Mouse (Mus musculus) neural tube, embryonic 12.5 days (tissue): ENCODE results near the gene Zfp334. TPM values are rescaled to one million over a fixed set of nuclear protein-coding genes. Genes with fewer than 3 reads are reported as not detected.

ENCODE experiments used
- ATAC-seq: fragments of 200-750 bp; cut with Nextera tagmentation; 2 replicates; pipeline ENCODE4 v1.8.0; 2017; ENCODE audit warnings: low read depth, mild to moderate bottlenecking, moderate TSS enrichment, moderate library complexity; ENCODE audit not compliant: low FRiP score
- H3K27ac ChIP-seq: fragments of 300-500 bp; sonication (generic); 2 replicates; pipeline ENCODE4 v1.5.1; 2016
- H3K27me3 ChIP-seq: fragments of 300-500 bp; sonication (generic); replicated peaks from 2 replicates; pipeline ENCODE4 v1.6.1; 2016; ENCODE audit warnings: mild to moderate bottlenecking
- H3K36me3 ChIP-seq: fragments of 300-500 bp; sonication (generic); 2 replicates; pipeline ENCODE4 v1.6.1; 2016; ENCODE audit warnings: mild to moderate bottlenecking
- H3K4me1 ChIP-seq: fragments of 300-500 bp; sonication (generic); 2 replicates; pipeline ENCODE4 v1.6.1; 2016
- H3K4me2 ChIP-seq: fragments of 300-500 bp; sonication (generic); replicated peaks from 2 replicates; pipeline ENCODE4 v1.6.1; 2016; ENCODE audit warnings: mild to moderate bottlenecking
- H3K4me3 ChIP-seq: fragments of 300-500 bp; sonication (generic); 2 replicates; pipeline ENCODE4 v1.5.1; 2016
- H3K9ac ChIP-seq: fragments of 300-500 bp; sonication (generic); 2 replicates; pipeline ENCODE4 v1.6.1; 2016; ENCODE audit warnings: mild to moderate bottlenecking
- H3K9me3 ChIP-seq: fragments of 300-500 bp; sonication (generic); 2 replicates; pipeline ENCODE4 v1.6.1; 2016; ENCODE audit warnings: mild to moderate bottlenecking
- WGBS: fragments of 180-500 bp; shearing (Covaris S2); methylation state at CpG from one replicate; pipeline ENCODE4 v1.1.7; 2016; 5-methylcytosine and 5-hydroxymethylcytosine counted together
- polyA plus RNA-seq: library from polyadenylated mRNA; unstranded; fragments of >200 nt; fragmentation: Nextera tagmentation; extraction: Ambion mirVana; gene quantifications from 2 replicates; pipeline ENCODE4 v1.2.1, GENCODE M21; 2016

Zfp334 gene
- polyA plus RNA-seq, 1 experiment from 2014 or later: 18.8 TPM

- no peaks in the 10 kb centered on the region for H3K4me1 ChIP-seq
- H3K27me3 ChIP-seq: no peaks in the 10 kb centered on the region; the same call in 1 of the 2 replicates
- no peak overlapping the region for H3K9ac ChIP-seq
- ATAC-seq: no peak
- H3K36me3 ChIP-seq: no peaks in the 10 kb centered on the region
- no peak overlapping the region for H3K4me2 ChIP-seq
- H3K4me3 ChIP-seq: no peak overlapping the region
- 76% methylated on average over 9 of the region's 9 CpGs for WGBS
- H3K27ac ChIP-seq: no peak overlapping the region
- H3K9me3 ChIP-seq: no peaks in the 10 kb centered on the region
Observed at GRCm38 (mm10) chr2:165404951-165405350, 16.9 kb upstream of the Zfp334 start.

- Histone ChIP-seq H3K9me3 (no peaks in the 10 kb centered on the region), H3K4me1 (peaks cover 18% of the 10 kb centered on the region), H3K4me3 (no peak overlapping the region), H3K27me3 (no peaks in the 10 kb centered on the region), H3K27ac (no peak overlapping the region), H3K36me3 (no peaks in the 10 kb centered on the region), H3K4me2 (0 out of 2 replicates have a peak overlapping the region, but pooled peaks have one; percentile 20), H3K9ac (no peak overlapping the region)
- 63% methylated on average over 14 of the region's 15 CpGs for WGBS
- ATAC-seq: no peak
Observed at GRCm38 (mm10) chr2:165398164-165398785, 10.2 kb upstream of the Zfp334 start.

GRCm38 (mm10) chr2:165397502-165398163 is 9.6 kb upstream of the Zfp334 start:
- WGBS: 75% methylated on average over 23 of the region's 23 CpGs
- H3K4me2 ChIP-seq: peak overlapping the region; percentile 20; the same call in 1 of the 2 replicates
- H3K27me3 ChIP-seq: no peaks in the 10 kb centered on the region
- no peak overlapping the region for H3K27ac ChIP-seq
- H3K4me1 ChIP-seq: peaks cover 18% of the 10 kb centered on the region
- no peak overlapping the region for H3K4me3 ChIP-seq
- ATAC-seq: no peak
- no peak overlapping the region for H3K9ac ChIP-seq
- H3K36me3 ChIP-seq: no peaks in the 10 kb centered on the region
- H3K9me3 ChIP-seq: no peaks in the 10 kb centered on the region

- Histone ChIP-seq H3K4me2 (no peak overlapping the region; the same call in 1 of the 2 replicates), H3K9me3 (no peaks in the 10 kb centered on the region), H3K9ac (no peak overlapping the region), H3K4me3 (no peak overlapping the region), H3K4me1 (peaks cover 18% of the 10 kb centered on the region), H3K27me3 (no peaks in the 10 kb centered on the region), H3K27ac (no peak overlapping the region), H3K36me3 (no peaks in the 10 kb centered on the region)
- 39% methylated on average over 20 of the region's 20 CpGs for WGBS
- ATAC-seq: peak; percentile 51; the same call in 1 of the 2 replicates
Observed at GRCm38 (mm10) chr2:165396831-165397501, 8.9 kb upstream of the Zfp334 start.

- Histone ChIP-seq H3K4me1 (peaks cover 8% of the 10 kb centered on the region), H3K9ac (no peak overlapping the region), H3K27ac (no peak overlapping the region), H3K9me3 (no peaks in the 10 kb centered on the region), H3K36me3 (no peaks in the 10 kb centered on the region), H3K4me2 (no peak overlapping the region), H3K4me3 (no peak overlapping the region), H3K27me3 (no peaks in the 10 kb centered on the region)
- 81% methylated on average over 4 of the region's 4 CpGs for WGBS
- no peak for ATAC-seq
Observed at GRCm38 (mm10) chr2:165392156-165392555, 4.1 kb upstream of the Zfp334 start.

GRCm38 (mm10) chr2:165391561-165391960 is 3.5 kb upstream of the Zfp334 start:
- Histone ChIP-seq H3K4me3 (no peak overlapping the region), H3K4me1 (peaks cover 7% of the 10 kb centered on the region), H3K9ac (no peak overlapping the region), H3K4me2 (no peak overlapping the region), H3K27ac (no peak overlapping the region), H3K27me3 (no peaks in the 10 kb centered on the region), H3K36me3 (no peaks in the 10 kb centered on the region), H3K9me3 (no peaks in the 10 kb centered on the region)
- no peak for ATAC-seq
- 17% methylated on average over 8 of the region's 8 CpGs for WGBS

- 83% methylated on average over 6 of the region's 6 CpGs for WGBS
- Histone ChIP-seq H3K9ac (no peak overlapping the region), H3K36me3 (peaks cover 18% of the 10 kb centered on the region), H3K27ac (no peak overlapping the region), H3K9me3 (no peaks in the 10 kb centered on the region), H3K4me3 (no peak overlapping the region), H3K27me3 (no peaks in the 10 kb centered on the region), H3K4me2 (no peak overlapping the region), H3K4me1 (peaks cover 11% of the 10 kb centered on the region)
- ATAC-seq: no peak
Observed at GRCm38 (mm10) chr2:165389299-165389952, 1.4 kb upstream of the Zfp334 start.

- peak overlapping the region; percentile 68 for H3K4me2 ChIP-seq
- no peaks in the 10 kb centered on the region for H3K27me3 ChIP-seq
- peak overlapping the region; percentile 89; the same call in 1 of the 2 replicates for H3K27ac ChIP-seq
- H3K4me1 ChIP-seq: peaks cover 11% of the 10 kb centered on the region
- H3K36me3 ChIP-seq: peaks cover 39% of the 10 kb centered on the region
- ATAC-seq: 0 out of 2 replicates have a peak, but pooled peaks have one; percentile 54
- peak overlapping the region; percentile 89 for H3K9ac ChIP-seq
- WGBS: 4% methylated on average over 4 of the region's 4 CpGs
- H3K9me3 ChIP-seq: no peaks in the 10 kb centered on the region
- H3K4me3 ChIP-seq: peak overlapping the region; percentile 88
Observed at GRCm38 (mm10) chr2:165387370-165387769, 689 bp downstream of the Zfp334 start.

- Histone ChIP-seq H3K9ac (no peak overlapping the region), H3K9me3 (peaks cover 14% of the 10 kb centered on the region), H3K4me1 (peaks cover 7% of the 10 kb centered on the region; the same call in 1 of the 2 replicates), H3K4me2 (no peak overlapping the region), H3K27me3 (no peaks in the 10 kb centered on the region), H3K27ac (no peak overlapping the region), H3K36me3 (peaks cover 89% of the 10 kb centered on the region), H3K4me3 (no peak overlapping the region)
- no peak for ATAC-seq
- WGBS: 95% methylated on average over 25 of the region's 25 CpGs
Observed at GRCm38 (mm10) chr2:165380050-165380449, 8.0 kb downstream of the Zfp334 start.

GRCm38 (mm10) chr2:165376001-165376400 is 12.1 kb downstream of the Zfp334 start:
- peaks cover 9% of the 10 kb centered on the region for H3K9me3 ChIP-seq
- H3K36me3 ChIP-seq: peaks cover 58% of the 10 kb centered on the region
- no peak overlapping the region for H3K4me3 ChIP-seq
- no peak for ATAC-seq
- peaks cover 7% of the 10 kb centered on the region; the same call in 1 of the 2 replicates for H3K4me1 ChIP-seq
- no peak overlapping the region for H3K27ac ChIP-seq
- H3K9ac ChIP-seq: no peak overlapping the region
- H3K27me3 ChIP-seq: no peaks in the 10 kb centered on the region
- 77% methylated on average over 4 of the region's 4 CpGs for WGBS
- H3K4me2 ChIP-seq: no peak overlapping the region

GRCm38 (mm10) chr2:165375478-165375877 is 12.6 kb downstream of the Zfp334 start:
- Histone ChIP-seq H3K9ac (no peak overlapping the region), H3K4me3 (no peak overlapping the region), H3K4me1 (peaks cover 7% of the 10 kb centered on the region; the same call in 1 of the 2 replicates), H3K4me2 (no peak overlapping the region), H3K27me3 (no peaks in the 10 kb centered on the region), H3K27ac (no peak overlapping the region), H3K9me3 (peaks cover 3% of the 10 kb centered on the region; the same call in 1 of the 2 replicates), H3K36me3 (peaks cover 52% of the 10 kb centered on the region)
- ATAC-seq: no peak
- 88% methylated on average over 5 of the region's 5 CpGs for WGBS

GRCm38 (mm10) chr2:165371066-165371465 is 17.0 kb downstream of the Zfp334 start:
- H3K27ac ChIP-seq: no peak overlapping the region

More at GRCm38 (mm10) chr2:165371066-165371465, 17.0 kb downstream of the Zfp334 start:
- no peak overlapping the region for H3K9ac ChIP-seq
- no peaks in the 10 kb centered on the region for H3K27me3 ChIP-seq
- H3K4me3 ChIP-seq: no peak overlapping the region
- H3K36me3 ChIP-seq: peaks cover 15% of the 10 kb centered on the region
- H3K9me3 ChIP-seq: no peaks in the 10 kb centered on the region
- no peak for ATAC-seq
- WGBS: 25% methylated on average over 3 of the region's 3 CpGs
- H3K4me1 ChIP-seq: peaks cover 15% of the 10 kb centered on the region
- H3K4me2 ChIP-seq: no peak overlapping the region
